Mouse (Mus musculus): ENCODE data around the gene Cacng7.
A peak's percentile ranks its signal among the peaks of the same experiment; 100 is the strongest.
"Not testable (repeated sequence)": the region's sequence is repeated elsewhere in the genome, so short reads cannot be mapped to it uniquely, and the experiment has no call there.

Gene Cacng7

GRCm38 (mm10) chr7:3332619-3333521 is at the start of gene Cacng7:
Cacng7 (plus strand) TSS chr7:3332955.
- DNase-seq = peak; percentile 79 to 82

DNA sequence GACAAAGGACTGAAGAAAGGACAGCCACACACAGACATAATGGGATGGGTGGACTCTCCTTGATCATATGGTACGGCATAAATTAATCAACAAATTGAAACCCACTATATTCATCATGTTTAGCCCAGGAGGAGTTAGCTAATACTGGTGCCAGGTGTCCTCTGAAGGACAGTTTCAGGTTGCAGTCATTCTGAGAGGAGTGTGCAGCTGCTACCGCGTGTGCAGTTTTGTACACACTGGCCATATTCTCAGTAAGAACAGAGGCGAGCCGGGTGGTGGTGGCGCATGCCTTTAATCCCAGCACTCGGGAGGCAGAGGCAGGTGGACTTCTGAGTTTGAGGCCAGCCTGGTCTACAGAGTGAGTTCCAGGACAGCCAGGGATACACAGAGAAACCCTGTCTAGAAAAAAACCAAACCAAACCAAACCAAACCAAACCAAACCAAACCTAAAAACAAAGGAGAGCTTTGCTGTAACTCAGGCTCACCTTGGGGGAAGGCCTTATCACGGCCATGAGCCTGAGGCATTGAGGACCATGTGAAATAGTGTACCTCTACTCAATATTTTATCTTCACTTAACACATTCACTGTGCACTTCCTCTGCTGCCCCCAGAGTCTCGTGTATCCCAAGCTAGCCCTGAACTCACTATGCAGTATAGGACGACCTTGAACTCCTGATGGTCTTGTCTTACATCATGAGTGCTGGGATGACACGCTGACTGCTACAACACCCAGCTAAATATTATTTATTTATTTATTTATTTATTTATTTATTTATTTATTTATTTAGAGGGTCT is 49.5 kb upstream of the Cacng7 start:
- DNase-seq = no peak

DNA sequence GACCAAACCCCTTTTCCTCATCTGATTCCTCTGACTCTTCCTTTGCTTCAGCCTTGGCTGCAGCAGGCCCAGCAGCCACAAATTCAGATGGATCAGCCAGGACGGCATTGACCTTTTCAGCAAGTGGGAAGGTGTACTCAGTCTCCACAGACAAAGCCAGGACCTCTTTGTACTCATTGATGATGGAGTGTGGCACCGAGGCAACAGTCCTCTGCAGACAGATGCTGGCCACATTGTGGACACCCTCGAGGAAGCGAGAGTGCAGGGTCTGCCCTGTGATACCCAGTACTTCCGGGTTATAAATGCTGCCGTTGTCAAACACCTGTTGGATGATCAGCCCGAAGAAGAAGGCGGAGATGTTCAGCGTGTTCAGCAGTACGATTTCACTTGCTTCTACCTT is 48.2 kb upstream of the Cacng7 start:
- no peak for DNase-seq

- DNase-seq = no peak
Measured at GRCm38 (mm10) chr7:3286036-3286435, 46.7 kb upstream of the Cacng7 start.

DNA sequence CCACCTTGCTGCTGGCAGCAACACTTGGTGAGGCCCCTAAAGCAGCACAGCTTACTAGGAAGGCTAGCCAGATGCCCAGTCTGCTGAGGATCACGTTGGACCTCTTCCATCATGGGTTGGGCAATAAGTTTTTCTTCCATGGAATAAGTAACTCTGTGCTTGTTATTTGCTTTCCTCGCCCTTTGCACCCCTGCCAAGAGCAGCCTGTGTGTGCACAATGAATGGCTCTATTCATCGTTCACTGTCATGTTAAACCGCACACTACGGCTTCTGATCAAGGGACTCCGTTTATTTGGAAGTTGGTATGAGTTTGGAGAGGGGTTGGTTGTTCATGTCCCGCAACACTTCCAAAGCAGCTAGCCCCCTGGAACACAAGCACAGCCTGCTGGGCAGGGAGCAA is 45.6 kb upstream of the Cacng7 start:
- DNase-seq = no peak

- DNase-seq = peak; percentile 83 to 85
Measured at GRCm38 (mm10) chr7:3288976-3289970, 43.5 kb upstream of the Cacng7 start, which contains the start of the genes Myadm and Prkcg. Myadm (plus strand) TSS chr7:3289080. Prkcg (plus strand) TSS chr7:3289179.

DNA sequence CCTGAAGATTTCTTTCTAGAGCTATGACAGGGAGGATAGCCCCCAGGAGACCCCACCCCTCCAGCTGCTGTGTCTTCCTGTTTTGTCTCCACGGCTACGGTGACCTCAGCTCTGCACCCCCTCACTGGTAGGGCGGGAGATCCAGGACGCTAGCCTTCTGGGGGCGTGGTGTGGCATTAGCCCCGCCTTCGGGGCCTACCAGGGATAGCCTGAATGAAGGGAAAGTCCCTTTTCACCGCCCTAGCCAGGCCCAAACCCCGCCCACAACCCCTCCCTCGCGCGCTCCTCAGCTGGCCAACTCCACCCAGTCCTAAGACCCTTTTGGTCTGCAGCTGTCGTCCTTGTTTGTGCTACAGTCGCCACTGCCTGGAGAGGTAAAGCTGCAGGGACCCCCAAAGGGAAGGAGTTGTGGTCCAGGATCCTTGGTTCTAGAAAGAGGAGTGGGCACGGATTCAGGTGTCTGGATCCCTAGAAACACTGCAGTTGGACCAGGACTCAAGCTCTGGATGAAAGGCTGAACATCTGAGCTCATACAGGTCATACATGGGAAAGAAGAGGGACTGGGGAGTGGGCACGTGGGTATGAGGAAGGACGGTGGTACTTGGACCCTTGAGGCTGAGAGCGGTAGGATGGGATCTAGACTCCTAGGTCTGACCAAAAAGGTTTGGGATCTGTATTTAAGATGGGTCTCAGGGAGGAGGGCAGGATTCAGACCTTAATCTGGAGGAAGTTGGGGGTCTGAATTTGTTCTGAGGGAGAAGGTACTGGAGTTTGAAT is 42.3 kb upstream of the Cacng7 start:
- DNase-seq = peak; percentile 87 to 88

- peak in 1 of 2 experiments; percentile 14 for DNase-seq
Measured at GRCm38 (mm10) chr7:3291197-3291596, 41.6 kb upstream of the Cacng7 start.

DNA sequence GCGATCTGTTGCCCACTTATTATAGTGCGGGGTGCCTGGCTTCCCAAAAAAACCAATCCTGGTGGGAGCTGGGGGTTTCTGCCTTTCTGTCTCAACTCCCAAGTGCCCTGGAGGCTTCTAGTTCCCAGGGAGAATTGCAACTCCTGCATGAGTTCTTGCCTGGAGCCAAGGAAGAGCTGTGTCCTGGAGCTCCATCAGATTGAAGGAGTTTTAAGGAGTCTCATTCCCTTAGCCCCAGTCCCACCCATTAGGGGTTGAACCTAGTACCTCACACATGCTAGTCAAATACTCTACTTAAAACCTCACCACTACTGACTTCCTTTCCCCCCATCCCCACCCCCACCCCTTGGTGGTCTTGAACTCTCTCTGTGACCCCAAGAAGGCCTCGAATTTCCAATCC is 41.0 kb upstream of the Cacng7 start:
- DNase-seq = no peak

GRCm38 (mm10) chr7:3292271-3292670 is 40.5 kb upstream of the Cacng7 start:
- not testable (repeated sequence) for DNase-seq

- peak; percentile 33 to 54 for DNase-seq
Measured at GRCm38 (mm10) chr7:3292791-3293190, 40.0 kb upstream of the Cacng7 start.

DNA sequence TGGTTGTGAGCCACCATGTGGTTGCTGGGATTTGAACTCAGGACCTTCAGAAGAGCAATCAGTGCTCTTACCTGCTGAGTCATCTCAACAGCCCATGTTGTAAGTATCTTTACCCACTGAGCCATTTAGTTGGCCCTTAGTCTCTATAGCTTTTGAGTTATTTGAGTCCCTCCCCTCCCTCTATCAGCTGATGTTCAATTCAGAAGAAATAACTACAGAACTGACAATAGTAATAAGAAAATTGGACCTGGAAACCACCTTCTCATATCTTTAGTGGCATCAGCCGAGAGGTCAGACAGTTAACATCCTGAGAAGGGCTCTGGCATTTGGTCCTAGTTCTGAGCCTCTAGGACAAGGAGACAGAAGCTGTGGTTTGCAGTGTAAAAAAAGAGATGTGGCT is 38.0 kb upstream of the Cacng7 start:
- no peak for DNase-seq

DNA sequence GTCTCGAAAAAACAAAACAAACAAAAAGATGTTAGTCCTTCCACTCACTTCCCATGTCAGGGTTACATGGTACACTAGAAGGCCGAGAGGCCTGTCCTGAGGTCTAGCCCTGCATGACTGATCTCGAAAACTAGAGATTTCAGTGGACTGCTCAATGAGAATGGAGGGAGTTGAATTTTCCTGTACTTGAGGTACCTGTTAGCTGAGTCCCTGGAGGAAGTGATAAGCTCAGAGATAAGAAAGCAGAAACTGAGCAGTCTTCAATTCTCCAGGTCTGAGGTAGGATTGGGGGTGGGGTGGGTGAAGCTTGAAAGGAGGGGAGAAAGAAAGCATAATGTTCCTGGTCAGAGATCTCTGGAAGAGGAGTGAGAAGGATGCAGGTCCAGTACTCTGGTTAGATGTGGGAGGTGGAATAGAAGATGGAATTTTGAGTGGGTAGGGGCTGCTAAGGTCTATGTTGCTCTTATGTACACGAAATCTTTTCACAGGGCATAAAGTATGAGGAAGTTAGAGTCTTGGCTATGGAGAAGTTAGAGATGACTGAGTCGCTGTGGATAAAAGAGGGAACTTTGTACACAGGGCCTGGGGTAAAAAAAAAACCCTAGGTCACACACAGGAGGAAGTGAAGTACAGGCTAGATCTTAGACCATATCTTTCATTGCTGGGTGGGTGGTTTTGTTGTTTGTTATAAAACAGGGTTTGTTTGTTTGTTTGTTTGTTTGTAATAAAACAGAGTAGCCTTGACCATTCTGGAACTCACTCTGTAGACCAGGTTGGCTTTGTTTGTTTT is 37.2 kb upstream of the Cacng7 start:
- no peak for DNase-seq

DNA sequence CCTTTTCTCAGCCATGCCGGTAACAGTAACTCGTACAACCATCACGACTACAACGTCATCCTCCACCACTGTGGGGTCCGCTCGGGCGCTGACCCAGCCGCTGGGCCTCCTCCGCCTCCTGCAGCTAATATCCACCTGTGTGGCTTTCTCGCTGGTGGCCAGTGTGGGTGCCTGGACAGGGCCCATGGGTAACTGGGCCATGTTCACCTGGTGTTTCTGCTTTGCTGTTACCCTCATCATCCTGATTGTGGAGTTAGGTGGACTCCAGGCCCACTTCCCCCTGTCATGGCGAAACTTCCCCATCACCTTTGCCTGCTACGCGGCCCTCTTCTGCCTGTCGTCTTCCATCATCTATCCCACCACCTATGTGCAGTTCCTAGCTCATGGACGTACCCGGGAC is 36.0 kb upstream of the Cacng7 start:
- DNase-seq = no peak

- peak; percentile 35 to 56 for DNase-seq
Measured at GRCm38 (mm10) chr7:3299941-3300617, 32.7 kb upstream of the Cacng7 start.

DNA sequence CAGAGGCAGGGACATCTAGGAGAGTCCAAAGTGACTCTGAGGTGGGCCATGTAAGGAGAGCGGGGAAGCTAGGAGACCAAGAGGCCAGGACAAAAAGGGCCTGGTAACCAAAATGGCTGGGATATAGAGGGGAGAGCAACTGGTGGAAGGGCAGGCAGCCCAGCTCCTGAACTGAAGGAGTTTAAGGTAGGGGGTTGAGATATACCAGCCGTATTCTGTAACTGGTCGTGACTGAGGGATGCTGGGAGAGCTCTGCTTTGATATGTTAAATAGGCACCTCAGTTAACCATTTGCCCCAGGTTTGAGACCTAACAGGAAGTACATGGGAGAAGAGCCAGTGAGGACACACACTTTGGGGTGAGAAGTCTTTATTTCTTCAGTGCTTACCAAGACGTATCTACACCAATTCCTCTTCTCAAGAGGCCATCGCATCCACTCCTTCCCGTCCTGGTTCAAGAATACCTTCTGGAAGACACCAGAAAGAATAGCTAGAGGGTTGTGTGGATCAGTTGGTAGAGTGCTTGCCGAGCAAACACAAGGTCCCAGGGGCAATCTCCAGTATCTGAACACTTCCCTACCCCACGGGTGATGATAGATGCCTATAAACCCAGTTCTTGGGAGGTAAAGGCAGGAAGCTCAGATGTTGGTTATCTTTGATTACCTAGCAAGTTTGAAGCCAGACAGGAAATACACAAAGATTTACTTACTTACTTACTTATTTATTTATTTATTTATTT is 31.7 kb upstream of the Cacng7 start:
- DNase-seq = no peak

DNA sequence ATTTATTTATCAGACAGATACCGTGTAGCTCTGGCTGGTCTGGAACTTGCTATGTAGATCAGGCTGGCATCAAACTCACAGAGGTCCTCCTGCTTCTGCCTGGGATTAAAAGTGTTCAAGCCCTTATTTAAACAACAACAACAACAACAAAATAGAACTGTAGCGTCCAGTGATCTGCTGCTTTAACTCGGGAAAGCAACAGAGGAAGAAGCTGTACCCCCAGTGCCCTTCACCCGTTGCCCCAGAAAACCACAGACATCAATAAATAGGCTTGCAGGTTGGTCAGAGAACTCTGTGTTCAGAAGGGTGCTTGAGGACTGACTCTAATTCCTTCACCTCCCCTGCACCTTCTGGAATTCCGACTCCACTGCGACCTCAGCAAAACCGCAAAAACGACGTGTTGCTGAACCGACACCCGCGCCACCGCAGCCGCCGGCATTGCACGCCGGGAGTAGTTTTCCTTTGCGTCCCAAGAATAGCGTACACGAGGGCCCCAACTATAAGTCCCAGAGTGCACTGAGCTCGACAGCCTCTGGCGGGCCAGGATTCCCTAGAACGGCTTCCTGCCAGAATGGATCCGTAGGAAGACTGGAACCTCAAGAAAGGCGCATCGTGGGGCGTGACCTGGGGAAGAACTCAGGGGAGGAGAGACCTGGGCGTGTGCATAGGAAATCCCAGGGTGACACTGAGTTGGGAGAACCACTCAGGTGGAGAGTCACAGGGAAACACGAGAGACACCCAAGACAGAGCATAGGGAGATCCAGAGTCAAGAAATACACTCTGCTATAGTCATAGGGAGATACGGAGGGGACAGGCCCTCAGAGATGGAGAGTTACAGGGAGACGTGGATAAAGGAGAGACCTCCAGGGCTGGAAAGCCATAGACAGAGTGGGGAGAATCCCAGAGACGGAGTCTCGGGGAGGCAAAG is 30.9 kb upstream of the Cacng7 start:
- DNase-seq = peak; percentile 37 to 42
